Mouse (Mus musculus) ES-E14 (cell line): ENCODE results near the gene Sympk. TPM values are rescaled to one million over a fixed set of nuclear protein-coding genes. Genes with fewer than 3 reads are reported as not detected.

Source experiments
- DNase-seq: peaks from one replicate; pipeline ENCODE4 v3.0.0-alpha.2; 2013; ENCODE audit warnings: low read depth, low spot score
- H3K27ac ChIP-seq: 2 replicates; pipeline ENCODE4 v1.5.1; 2012; ENCODE audit warnings: low read depth, mild to moderate bottlenecking, low read length, moderate library complexity, mixed read lengths; ENCODE audit not compliant: poor library complexity, insufficient read depth, severe bottlenecking
- H3K36me3 ChIP-seq: 2 replicates; pipeline ENCODE4 v1.6.1; 2012; ENCODE audit warnings: mild to moderate bottlenecking, low read length, moderate library complexity, mixed read lengths; ENCODE audit not compliant: control insufficient read depth, poor library complexity, insufficient read depth, severe bottlenecking
- H3K4me1 ChIP-seq, 2 experiments: fragments of 150-350 bp in 1 of 2; sonication (generic) in 1 of 2; 2 replicates each; pipeline ENCODE4 v1.6.1; 2012; ENCODE audit warnings: low read length in 2 of 2, mild to moderate bottlenecking in 1 of 2, mixed read lengths in 1 of 2; ENCODE audit not compliant: control insufficient read depth in 2 of 2, insufficient read depth in 2 of 2, poor library complexity in 1 of 2
- H3K4me3 ChIP-seq, 2 experiments: fragments of 150-350 bp in 1 of 2; sonication (generic) in 1 of 2; 2 replicates each; pipeline ENCODE4 v1.5.1; 2012; ENCODE audit warnings: low read length in 2 of 2, low read depth in 1 of 2, mild to moderate bottlenecking in 1 of 2, mixed read lengths in 1 of 2; ENCODE audit not compliant: insufficient read depth in 1 of 2, poor library complexity in 1 of 2, severe bottlenecking in 1 of 2
- H3K9ac ChIP-seq: 2 replicates; pipeline ENCODE4 v1.6.1; 2012; ENCODE audit warnings: low read depth, mild to moderate bottlenecking, low read length, mixed read lengths; ENCODE audit not compliant: poor library complexity, insufficient read depth, severe bottlenecking
- H3K9me3 ChIP-seq: fragments of 150-350 bp; sonication (generic); 2 replicates; pipeline ENCODE4 v1.6.1; 2012; ENCODE audit warnings: low read depth, mild to moderate bottlenecking, low read length; ENCODE audit not compliant: control insufficient read depth, insufficient read depth
- CHD2 ChIP-seq: IDR thresholded peaks from 2 replicates; pipeline ENCODE4 v1.6.1; 2014; ENCODE audit warnings: mild to moderate bottlenecking, low read depth, low read length, inconsistent platforms
- HCFC1 ChIP-seq: IDR thresholded peaks from 2 replicates; pipeline ENCODE4 v1.6.1; 2012; ENCODE audit warnings: low read length, inconsistent platforms, borderline replicate concordance; ENCODE audit not compliant: insufficient read depth
- MAFK ChIP-seq: IDR thresholded peaks from 2 replicates; pipeline ENCODE4 v1.6.1; 2014; ENCODE audit warnings: mild to moderate bottlenecking, low read depth, low read length, inconsistent platforms; ENCODE audit not compliant: insufficient read depth
- ZC3H11A ChIP-seq: IDR thresholded peaks from 2 replicates; pipeline ENCODE4 v1.6.1; 2012; ENCODE audit warnings: low read depth, mild to moderate bottlenecking, inconsistent platforms, low read length, borderline replicate concordance
- ZNF384 ChIP-seq: IDR thresholded peaks from 2 replicates; pipeline ENCODE4 v1.6.1; 2012; ENCODE audit warnings: low read depth, low read length, inconsistent platforms
- in situ Hi-C, 2 experiments: fragments of 600-800 bp; cut with MboI; formaldehyde crosslinking; loops; one replicate each; pipeline ENCODE4 v1.15.1; 2025; ENCODE audit warnings: low sequenced_read_pairs in 2 of 2, inconsistent platforms in 1 of 2; ENCODE audit not compliant: unreplicated experiment in 2 of 2
- total RNA-seq: library from RNA; depleted of rRNA; stranded (reverse); fragments of 300-350 nt; gene quantifications from 2 replicates; pipeline ENCODE4 v1.2.3, GENCODE M21; 2012

Sympk gene
- total RNA-seq, 1 experiment = 91.5 TPM

GRCm38 (mm10) chr7:18988780-18989179, 35.4 kb upstream of the Sympk start:
- peaks cover 0 to 3% of the 10 kb centered on the region in 2 experiments; a peak in 1 of 4 replicates for H3K4me1 ChIP-seq
- no peak overlapping the region for H3K27ac ChIP-seq
- no peaks in the 10 kb centered on the region for H3K9me3 ChIP-seq
- TF ChIP-seq CHD2 (no peak), ZNF384 (no peak), ZC3H11A (no peak), HCFC1 (no peak), MAFK (no peak)
- in situ Hi-C loops = no loop called here
- no peaks in the 10 kb centered on the region for H3K36me3 ChIP-seq
- DNase-seq = no peak
- no peak overlapping the region for H3K4me3 ChIP-seq
- H3K9ac ChIP-seq = no peak overlapping the region

GRCm38 (mm10) chr7:18989995-18990394, 34.2 kb upstream of the Sympk start:
- Histone ChIP-seq H3K9ac (no peak overlapping the region), H3K36me3 (no peaks in the 10 kb centered on the region), H3K9me3 (no peaks in the 10 kb centered on the region), H3K4me1 (peaks cover 0 to 3% of the 10 kb centered on the region in 2 experiments; a peak in 1 of 4 replicates), H3K27ac (no peak overlapping the region), H3K4me3 (0 out of 4 replicates have a peak overlapping the region, but pooled peaks of 1 of the 2 experiments have one; percentile 61)
- TF ChIP-seq HCFC1 = no peak
- no peak for TF ChIP-seq ZNF384
- no peak for TF ChIP-seq CHD2
- TF ChIP-seq ZC3H11A = no peak
- DNase-seq = no peak
- in situ Hi-C loops = no loop called here

DNA sequence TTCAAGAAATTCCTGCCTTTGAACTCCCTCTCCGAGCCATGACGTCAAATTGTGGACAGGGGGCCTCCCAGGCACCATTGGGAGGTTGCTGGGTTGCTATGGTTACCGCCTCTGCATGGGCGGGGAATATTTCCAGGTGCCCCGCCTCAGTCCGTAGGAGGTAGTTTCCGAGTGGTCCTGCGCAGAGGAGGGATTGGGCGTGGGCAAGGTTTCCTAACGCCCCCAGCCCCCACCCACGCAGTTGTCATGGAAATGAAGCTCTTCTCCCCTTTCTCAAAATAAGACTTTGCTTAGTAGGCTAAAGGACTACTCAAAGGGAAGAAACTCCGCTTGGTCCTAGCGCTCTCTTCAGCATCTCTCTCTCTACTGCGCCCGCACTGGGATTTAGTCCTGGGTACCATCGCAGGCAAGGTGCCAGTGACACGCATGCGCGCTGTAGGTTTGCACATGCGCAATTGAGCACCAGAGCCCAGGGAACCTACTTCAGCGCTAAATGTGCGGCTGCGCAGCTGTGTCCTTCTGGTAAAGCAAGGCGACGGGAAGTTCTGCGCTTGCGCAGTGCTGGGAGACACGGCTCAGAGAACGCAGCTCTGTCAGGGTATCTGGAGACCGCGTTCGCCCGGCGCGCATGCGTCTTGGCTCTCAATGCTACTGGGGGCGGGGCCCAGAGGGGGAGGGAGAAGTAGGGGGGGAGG, 33.4 kb upstream of the Sympk start, which contains the start of gene Mypop:
TSS of gene Mypop (plus strand) at position 645 of the 695 bp plus-strand sequence.
- Histone ChIP-seq H3K36me3 (no peaks in the 10 kb centered on the region), H3K9ac (peak within 1 kb of the TSS; percentile 44), H3K27ac (no peak within 1 kb of the TSS), H3K4me1 (peaks cover 0 to 3% of the 10 kb centered on the region in 2 experiments; a peak in 1 of 4 replicates), H3K4me3 (peak within 1 kb of the TSS; percentile 61 to 70), H3K9me3 (no peaks in the 10 kb centered on the region)
- in situ Hi-C loops = no loop called here
- TF ChIP-seq MAFK = no peak
- TF ChIP-seq HCFC1 = no peak
- TF ChIP-seq ZNF384 = no peak
- TF ChIP-seq ZC3H11A = no peak
- no peak for TF ChIP-seq CHD2
- DNase-seq = peak; percentile 100

DNA sequence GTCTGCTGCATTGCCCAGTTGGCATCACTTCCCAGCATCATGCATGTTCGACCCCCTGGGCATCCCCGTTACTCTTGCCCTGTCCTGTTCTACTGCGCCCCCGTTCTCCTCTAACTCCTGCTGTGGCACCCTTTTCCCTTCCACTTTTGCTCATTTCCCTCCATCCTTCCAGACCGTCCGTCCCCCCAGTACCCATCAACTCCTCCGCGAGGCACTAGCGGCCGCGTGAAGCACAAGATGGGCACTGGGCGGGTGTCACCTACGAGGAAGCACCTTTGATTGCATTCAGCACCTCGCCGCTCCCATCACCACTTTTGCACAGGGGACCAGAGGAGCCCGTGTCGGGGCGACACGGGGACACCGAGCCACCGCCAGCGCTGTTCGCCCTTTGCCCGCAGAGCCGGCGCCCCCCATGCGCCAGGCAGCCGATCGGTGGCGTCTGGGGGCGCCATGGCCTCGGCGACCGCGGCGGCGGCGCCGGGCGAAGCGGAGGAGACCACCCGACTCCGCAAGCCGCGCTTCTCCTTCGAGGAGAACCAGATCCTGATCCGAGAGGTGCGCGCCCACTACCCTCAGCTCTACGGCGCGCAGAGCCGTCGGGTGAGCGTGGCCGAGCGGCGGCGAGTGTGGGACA, 32.4 kb upstream of the Sympk start:
- in situ Hi-C loops = no loop called here
- Histone ChIP-seq H3K9me3 (no peaks in the 10 kb centered on the region), H3K27ac (no peak overlapping the region), H3K9ac (peak overlapping the region; percentile 44), H3K36me3 (no peaks in the 10 kb centered on the region), H3K4me1 (peaks cover 0 to 3% of the 10 kb centered on the region in 2 experiments; a peak in 1 of 4 replicates), H3K4me3 (peak overlapping the region; percentile 59 to 70)
- no peak for DNase-seq
- TF ChIP-seq ZC3H11A (no peak), MAFK (no peak), ZNF384 (no peak), HCFC1 (no peak), CHD2 (no peak)
